Mouse (Mus musculus): ENCODE results near the gene Tbce. TPM values are rescaled to one million over a fixed set of nuclear protein-coding genes. Genes with fewer than 3 reads are reported as not detected.
"Not testable (repeated sequence)": the region's sequence is repeated elsewhere in the genome, so short reads cannot be mapped to it uniquely, and the experiment has no call there.

The Tbce gene
- total RNA-seq, 2 experiments from 2014 or later, result 61.3 to 89.7 TPM

DNA sequence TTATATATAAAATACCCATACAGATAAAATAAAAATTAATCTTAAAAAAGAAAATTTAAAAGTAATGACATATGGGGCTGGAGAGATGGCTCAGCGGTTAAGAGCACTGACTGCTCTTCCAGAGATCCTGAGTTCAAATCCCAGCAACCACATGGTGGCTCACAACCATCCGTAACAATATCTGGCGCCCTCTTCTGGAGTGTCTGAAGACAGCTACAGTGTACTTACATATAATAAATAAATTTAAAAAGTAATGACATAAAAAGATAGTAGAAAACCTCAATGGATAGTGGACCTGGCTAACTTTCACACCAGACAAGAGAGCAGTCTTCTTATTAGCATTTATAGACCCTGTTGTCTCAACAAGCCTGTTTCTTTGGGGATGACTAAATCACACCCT, 4.1 kb downstream of the Tbce start:
- DNase-seq (ENCODE audit: extremely low spot score in 1 of 2, low spot score in 1 of 2), result not testable (repeated sequence)

DNA sequence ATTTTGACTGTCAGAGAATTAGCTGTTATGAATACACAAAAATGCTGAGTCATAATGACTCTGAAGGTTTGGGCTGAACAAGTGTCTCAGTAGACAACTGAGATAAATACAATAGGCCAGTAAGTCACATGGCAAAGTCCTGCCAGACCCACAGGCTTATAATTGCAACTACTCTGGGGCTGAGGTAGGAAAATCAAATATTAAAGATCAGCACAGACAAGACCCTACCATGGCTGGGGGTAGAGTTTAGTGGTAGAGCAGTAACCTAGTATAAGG, 5.4 kb downstream of the Tbce start:
- no peak for DNase-seq (ENCODE audit: extremely low spot score in 1 of 2, low spot score in 1 of 2)

DNA sequence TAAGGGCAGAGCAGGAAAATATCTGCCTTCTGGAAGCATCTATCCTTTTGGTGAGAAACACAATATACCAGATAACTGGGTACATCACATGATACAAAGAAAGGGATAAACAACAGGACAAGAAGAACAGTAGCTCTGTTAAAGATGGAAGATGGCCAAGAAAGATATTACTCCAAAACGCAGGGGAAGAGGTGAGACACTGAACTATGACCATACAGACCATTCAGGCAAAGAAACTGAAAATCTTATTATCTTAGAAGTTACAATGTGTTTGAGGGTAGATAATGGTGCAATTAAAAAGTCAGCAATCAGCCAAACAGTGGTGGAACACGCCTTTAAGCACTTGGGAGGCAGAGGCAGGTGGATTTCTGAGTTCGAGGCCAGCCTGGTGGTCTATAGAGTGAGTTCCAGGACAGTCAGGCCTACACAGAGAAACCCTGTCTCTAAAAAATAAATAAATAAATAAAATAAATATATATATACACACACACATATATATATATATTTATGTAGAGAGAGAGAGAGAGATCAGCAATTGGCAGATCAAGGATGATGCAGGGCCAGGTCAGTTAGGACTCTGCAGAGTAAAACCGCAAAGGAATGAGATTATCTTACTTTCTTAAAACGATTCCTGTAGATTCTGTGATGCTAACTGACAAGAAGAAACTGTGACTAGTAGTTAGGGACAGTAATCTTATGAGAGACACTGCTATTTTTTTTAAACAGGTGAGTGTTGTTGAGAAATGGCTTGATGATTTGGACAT, 5.9 kb downstream of the Tbce start:
- no peak for DNase-seq (ENCODE audit: extremely low spot score in 1 of 2, low spot score in 1 of 2)

DNA sequence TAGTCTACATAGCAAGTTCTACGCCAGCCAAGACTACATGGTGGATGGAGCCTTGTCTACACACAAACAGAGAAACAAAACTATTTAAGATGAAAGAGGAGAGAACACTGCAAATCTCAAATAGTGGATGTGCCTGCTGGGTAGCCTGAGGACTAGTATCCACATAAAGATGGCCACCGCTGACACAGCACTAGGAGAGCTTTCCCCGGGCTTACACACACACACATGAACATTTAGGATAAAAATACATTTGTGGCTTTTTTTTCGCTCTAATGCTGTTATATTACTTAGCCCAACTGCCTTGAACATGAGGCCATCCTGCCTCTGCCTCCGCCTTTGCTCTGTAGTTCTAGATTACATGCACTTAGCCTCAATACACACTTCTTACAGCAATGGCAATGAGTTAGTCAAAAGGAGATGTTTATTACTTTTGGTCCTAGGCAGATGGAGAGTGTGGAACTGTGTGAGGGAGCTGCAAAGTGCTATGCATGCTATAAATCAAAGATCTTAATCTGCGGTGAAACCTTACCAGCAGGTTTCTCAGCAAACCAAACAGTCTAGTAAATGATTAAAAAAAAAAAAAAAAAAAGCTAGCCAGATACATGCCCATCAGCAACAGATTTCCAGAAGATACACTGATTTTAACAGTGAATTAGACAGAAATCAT, 13.2 kb downstream of the Tbce start:
- no peak for DNase-seq (ENCODE audit: extremely low spot score in 1 of 2, low spot score in 1 of 2)

DNA sequence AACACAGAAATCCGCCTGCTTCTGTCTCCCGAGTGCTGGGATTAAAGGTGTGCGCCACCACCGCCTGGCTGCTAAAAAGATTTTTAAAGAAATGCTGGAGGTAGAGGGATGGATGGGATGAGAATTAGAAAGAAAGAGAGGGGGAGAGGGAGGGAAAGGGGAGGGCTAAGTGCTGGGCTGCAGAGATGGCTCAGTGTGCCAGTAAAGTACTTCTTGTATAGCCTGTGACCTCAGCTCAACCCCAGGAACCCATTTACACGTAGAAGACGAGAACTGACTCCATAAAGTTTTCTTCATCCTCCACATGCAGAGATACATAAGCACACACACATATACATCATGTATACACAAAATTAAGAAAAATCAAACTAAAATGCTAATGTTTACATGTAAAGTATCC, 13.9 kb downstream of the Tbce start:
- no peak for DNase-seq (ENCODE audit: extremely low spot score in 1 of 2, low spot score in 1 of 2)

DNA sequence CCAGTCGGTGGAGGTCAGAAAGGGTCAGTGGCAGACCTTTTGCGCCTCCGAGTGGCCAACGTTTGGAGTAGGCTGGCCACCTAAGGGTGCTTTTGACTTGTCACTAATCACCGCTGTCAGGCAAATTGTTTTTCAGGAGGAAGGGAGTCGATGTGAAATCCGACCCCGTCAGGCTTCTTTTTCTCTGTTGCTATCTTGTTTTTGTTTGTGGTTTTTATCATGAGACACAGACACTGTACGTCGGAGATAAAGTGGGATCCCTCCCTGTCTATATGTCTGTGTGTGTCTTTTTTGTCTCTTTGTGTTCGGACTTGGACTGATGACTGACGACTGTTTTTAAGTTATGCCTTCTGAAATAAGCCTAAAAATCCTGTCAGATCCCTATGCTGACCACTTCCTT, 18.0 kb downstream of the Tbce start:
- DNase-seq (ENCODE audit: extremely low spot score in 1 of 2, low spot score in 1 of 2), result not testable (repeated sequence)

DNA sequence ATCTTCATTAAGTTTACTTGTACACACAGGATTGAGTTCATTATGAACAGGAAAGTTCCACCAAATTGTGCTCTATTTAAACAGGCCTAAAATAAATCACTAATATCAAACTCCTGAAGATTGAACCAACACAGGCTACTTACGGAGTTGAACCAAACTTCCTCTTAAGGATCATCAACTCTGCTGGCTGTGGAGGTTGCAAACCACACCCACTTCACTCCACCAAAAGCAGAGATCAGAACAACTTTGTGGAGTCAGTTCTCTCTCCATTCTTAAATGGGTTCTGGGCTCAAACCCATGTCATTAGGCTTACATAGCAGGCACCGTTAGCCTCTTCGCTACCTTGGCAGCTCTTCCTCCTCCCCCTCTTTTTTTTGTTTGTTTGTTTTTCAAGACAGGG, 20.6 kb downstream of the Tbce start:
- no peak for DNase-seq (ENCODE audit: extremely low spot score in 1 of 2, low spot score in 1 of 2)

DNA sequence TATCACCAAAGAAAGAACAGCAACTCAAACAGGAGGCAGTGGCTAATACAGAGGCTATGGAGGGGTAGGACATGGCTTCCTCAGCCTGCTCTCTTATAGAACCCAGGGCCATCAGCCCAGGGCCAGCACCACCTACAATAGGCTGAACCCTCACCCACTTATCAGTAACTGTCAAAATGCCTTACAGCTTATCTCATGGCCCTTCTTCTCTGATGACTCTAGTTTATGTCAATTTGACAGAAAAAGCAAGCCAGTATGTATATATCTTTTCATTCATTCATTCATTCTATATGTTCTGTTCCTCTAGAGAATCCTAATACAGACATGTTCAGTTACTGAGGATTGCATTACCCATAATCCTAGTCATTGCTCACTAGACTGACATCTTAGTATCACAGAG, 21.2 kb downstream of the Tbce start:
- DNase-seq (ENCODE audit: extremely low spot score in 1 of 2, low spot score in 1 of 2), result no peak

DNA sequence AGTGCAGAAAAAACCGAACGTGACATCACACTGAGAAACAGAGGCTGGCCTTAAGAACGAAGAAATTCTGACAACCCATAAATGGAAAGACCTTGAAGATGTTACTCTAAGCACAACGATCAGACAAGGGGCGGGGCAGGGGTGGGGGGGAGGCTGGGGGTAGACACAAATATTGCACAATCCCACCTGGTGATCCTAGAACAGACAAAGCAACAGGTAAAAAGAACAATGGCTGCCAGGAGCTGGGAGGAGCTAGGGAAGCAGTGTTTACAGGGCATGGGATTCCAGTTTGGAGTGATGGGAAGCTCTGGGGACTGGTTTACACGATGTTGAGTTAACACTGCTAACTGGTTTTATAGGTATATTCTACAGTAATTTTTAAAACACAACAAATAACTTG, 23.8 kb downstream of the Tbce start:
- no peak for DNase-seq (ENCODE audit: extremely low spot score in 1 of 2, low spot score in 1 of 2)

DNA sequence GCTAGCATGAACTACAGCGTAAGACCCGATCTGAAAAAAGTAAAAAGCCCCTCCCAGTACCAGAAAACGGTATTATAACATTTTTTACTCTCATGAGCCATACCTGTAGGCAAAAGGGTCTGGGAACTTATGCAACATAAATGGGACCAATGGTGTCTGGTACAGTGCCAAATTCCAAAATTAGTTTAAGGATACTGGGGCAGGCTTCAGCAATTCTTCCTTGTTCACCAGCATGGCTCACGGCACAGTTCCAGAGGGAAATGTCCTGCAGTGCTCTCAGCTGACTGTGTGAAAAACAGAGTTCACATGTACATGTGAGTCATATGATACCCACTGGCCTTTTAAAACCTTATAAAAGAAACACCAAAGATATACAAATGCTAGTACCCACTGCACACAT, 24.9 kb downstream of the Tbce start:
- DNase-seq (ENCODE audit: extremely low spot score in 1 of 2, low spot score in 1 of 2), result no peak

DNA sequence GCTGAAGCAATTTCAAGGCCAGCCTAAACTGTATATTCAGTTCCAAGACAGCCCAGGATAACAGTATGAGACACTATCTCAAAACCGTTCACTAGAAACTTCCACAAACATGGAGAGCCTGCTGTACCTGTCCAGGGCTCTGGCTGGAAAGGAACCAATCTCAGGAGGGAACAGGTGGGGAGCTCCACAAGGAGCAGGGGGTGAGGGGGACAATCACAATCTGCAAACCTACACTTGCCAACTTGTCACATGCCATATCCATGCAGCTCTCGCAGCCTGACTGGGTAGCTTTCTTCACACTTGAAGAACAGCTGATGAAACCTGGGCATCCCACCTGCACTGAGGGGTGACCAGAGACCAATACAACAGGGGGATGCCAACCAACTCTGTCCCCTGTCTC, 25.4 kb downstream of the Tbce start:
- DNase-seq (ENCODE audit: extremely low spot score in 1 of 2, low spot score in 1 of 2), result no peak

DNA sequence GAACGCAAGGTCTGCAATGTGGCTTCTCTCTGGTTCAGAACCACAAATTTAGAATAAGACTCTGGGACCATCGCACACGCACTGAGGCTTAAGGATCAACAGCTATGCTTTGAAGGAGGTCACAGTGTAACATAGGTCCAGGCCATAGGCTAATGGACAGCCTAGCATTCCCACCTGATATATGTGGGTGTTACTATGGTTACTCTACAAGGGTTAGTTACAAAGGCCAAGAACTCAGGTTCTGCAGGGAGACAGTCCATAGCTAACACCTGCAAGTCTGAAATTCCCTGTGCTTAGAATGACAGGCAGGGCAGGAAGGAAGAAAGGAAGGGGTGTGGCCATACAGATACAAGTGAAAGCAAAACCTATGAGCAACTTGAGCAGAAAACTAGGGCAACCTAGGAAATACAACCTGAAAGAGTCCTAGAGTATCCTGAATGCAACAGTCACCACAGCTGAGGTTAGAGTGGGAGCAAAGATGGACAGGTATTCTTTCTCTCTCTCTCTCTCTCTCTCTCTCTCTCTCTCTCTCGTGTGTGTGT, 27.9 kb downstream of the Tbce start:
- no peak for DNase-seq (ENCODE audit: extremely low spot score in 1 of 2, low spot score in 1 of 2)

DNA sequence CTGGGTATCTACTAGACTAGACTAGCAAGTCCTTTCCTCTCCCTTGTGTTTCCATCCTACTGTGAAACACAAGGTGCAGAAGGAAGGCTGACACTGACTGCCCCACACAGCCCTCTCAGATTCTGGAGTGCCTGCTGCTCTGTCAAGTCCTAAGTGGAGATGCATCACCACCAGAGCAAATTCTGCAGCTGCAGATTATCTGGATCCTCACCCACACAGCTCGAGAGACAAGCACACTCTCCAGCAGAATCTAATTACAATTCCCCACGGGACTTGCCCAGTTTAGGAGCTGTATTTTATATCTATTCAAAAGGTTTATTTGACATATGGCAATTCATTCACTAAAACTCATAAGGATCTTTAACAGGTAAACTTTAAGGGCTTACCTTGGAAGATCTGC, 33.4 kb downstream of the Tbce start:
- DNase-seq (ENCODE audit: extremely low spot score in 1 of 2, low spot score in 1 of 2), result no peak

DNA sequence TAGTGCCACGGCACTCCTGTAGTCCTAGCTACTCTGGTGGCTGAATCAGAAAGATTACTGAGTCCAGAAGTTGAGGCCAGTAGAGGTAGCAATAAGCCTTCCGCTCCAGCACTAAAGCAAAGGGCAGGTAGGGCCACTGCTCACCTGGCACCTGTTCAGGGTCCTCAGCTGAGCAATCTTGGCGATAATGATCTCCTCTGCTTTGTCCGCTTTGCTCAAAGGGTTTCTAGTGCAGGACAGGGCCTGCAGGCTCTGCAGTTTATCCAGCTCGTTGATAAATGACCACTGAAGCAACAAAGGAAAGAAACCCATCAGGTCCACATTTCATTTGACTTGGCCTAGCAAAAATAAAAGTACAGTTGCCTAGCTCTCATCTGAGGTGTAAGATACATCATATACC, 34.4 kb downstream of the Tbce start:
- no peak for DNase-seq (ENCODE audit: extremely low spot score in 1 of 2, low spot score in 1 of 2)

DNA sequence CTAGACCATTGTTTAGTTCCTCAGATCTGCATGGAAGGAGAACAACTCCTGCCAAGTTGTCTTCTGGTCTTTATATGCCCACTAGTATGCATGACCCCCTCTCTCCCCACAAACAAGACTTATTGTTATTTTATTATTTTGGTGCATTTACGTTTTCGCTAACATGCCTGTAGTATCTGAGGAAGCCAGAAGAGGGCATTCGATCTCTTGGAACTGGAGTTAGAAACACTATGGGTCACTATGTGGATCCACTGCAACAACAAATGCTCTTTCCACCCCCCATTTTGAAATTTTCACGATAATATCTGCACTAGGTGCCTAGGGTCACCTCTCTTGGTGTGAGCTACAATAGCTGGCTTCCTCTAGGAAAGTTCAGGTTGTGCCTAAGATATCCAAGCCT, 35.4 kb downstream of the Tbce start:
- DNase-seq (ENCODE audit: extremely low spot score in 1 of 2, low spot score in 1 of 2), result no peak

DNA sequence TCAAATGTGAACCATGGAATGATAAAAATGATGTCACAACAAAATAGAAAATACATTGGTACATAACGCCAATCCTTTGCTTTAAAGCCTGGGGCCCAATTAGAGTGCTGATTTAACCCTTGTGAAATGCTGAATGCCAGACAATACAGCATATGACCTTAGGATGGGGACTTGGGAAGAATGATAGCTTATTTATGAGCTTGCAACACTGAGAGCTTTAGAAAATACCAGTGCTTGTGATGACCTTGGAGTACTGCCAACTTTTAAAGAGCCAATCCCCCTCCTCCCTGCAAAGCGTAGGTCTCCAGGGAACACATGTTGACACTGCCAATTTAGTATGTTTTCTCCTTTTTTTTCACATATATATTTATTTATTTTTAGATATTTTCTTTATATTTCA, 36.7 kb downstream of the Tbce start:
- no peak for DNase-seq (ENCODE audit: extremely low spot score in 1 of 2, low spot score in 1 of 2)

DNA sequence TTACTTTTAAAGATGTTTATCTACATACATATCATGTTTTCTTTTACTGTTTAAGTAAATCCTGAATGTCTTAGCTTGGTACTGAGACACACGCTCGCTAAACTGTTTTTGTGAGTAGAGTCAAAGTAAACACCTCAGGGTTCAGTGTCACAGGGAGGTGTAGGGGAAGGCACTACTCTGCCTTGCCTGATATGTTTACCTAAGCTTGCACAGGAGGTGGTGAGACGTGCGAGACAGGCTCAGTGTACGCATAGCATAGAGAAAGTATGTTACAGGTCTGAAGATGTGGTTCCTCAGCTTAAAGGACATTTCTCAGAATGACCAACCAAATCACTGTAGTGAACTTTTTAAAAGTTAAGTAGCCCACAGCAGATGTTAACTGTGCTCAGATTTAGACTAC, 42.0 kb downstream of the Tbce start:
- DNase-seq (ENCODE audit: extremely low spot score in 1 of 2, low spot score in 1 of 2), result no peak

DNA sequence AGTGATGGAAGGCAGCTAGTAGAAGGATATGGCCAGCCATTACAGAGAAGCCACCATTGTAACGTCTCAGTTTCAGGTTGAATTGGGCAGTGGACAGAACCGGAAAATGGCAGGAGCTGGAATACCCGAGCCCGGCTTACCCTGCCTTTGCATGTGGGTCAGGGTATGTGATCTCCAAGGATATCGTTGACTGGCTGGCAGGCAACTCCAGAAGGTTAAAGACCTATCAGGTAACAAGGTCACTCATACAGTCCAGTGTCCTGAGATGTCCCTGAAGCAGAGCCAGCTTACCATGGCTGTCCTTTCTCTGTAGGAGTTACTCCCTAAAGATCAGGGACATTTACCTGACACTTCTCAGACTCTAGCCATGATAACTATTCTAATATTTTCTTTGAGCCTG, 44.4 kb downstream of the Tbce start:
- no peak for DNase-seq (ENCODE audit: extremely low spot score in 1 of 2, low spot score in 1 of 2)

DNA sequence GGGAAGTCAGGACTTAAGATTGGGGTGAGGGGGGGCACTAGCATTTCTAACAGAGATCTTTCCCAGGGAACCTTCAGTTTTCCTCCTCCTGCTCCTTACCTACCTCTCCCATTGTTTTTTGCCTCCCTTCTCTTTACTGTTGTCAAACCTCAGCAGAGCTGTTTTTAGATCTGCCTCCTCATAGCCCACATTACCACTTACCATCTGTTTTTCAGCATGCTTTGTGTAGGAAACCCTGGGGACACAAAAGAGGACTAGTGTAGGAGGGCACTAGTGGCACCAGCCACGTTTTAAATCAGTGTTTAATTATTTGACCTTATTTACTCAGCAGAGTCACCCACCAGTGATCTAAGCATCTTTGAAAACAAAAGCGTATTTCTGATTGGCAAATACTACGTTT, 46.4 kb downstream of the Tbce start:
- no peak for DNase-seq (ENCODE audit: extremely low spot score in 1 of 2, low spot score in 1 of 2)

DNA sequence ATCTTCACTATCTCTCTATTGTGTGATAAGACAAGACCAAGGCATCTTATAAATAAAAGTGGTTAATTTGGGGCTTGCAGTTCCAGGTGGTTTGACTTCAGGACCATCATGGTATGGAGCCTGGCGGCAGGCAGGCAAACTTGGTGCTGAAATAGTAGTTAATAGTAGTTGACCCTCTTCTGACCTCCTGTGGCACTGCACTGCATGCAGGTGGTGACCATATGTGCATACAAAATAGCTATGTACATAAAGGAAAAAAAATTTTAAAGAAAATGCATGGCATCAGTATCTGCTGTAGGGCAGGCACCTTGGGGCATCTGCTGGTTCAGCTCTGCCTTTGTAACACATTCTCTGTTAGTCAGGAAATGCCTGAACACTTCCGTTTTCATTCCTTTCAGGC, 49.0 kb downstream of the Tbce start:
- no peak for DNase-seq (ENCODE audit: extremely low spot score in 1 of 2, low spot score in 1 of 2)

DNA sequence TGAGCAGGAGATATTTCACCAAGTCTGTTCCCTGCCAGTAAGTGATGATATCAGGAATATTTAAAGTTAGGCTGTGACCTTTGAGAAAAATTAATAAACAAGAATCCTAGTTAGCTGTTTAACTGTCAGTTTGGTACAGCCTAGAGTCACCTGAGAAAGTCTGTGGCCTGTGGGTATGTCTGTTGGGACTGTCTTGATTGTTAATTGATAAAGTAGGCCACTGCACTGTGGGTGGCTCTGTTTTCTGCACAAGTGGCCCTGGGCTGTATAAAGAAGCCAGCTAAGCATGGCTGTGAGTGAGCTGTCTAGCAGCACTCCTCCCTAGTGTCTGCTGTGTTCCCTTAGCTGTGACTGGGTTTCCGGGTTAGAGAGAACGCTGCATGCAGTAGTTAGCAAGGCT, 50.3 kb downstream of the Tbce start:
- no peak for DNase-seq (ENCODE audit: extremely low spot score in 1 of 2, low spot score in 1 of 2)

DNA sequence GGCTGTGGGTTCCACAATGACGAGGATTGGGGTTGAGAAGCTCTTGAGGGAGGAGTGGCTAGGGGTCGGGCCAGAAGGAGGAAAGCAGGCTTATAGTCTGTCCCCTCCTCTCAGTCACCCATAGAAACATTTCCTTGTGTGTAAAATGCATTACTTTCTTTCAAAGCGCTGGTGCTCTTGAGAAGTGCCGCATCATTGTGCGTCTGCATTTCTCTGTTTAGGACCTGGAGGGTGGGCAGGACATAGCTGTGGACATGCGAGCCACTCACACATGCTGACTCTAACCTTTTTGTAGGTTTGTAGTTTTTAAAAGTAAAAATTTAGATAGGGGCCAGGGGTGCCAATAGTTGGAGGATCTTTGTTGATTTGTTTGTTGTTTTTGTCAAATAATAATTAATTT, 55.9 kb downstream of the Tbce start:
- DNase-seq (ENCODE audit: extremely low spot score in 1 of 2, low spot score in 1 of 2), result no peak
